Mouse (Mus musculus): ENCODE measurements around the gene Mpp1.

The Mpp1 gene

DNA sequence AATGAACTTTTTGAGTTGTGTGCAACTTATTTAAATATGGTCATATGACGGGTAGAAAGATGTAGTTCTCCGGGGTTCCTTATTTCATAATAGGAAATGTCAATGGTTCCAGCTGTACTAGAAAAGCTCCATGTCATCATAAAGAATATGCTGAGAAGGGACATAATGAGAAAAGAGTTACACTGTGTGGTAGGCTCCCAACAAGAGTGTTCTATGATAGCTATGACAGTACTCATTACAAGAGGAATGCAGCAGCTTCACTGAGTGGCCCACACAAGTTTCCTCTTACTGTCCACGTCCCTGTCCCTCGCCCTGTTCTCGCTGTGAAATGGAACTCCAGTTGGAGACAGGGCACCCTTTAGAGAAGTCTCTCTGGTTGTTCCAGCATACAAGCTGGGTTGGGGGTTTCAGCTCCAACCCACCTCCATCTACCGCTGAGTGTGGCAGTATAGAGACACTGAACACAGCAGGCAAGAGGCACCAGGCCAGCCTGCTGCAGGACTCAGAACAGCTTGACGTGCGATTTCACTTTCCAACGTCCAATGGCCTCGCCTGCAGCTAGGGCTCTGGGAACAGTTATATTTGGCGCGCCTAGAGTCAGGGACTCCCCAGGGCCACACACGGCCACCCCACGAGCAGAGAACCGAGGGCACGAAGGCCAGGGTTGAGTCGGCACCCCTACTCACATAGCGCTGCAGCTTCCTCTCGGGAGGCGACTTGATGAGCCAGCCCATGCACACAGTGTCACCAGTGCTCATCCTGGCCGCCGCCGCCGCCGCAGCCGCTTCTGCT, 46.6 kb downstream of the Mpp1 start:
- DNase-seq: no peak

DNA sequence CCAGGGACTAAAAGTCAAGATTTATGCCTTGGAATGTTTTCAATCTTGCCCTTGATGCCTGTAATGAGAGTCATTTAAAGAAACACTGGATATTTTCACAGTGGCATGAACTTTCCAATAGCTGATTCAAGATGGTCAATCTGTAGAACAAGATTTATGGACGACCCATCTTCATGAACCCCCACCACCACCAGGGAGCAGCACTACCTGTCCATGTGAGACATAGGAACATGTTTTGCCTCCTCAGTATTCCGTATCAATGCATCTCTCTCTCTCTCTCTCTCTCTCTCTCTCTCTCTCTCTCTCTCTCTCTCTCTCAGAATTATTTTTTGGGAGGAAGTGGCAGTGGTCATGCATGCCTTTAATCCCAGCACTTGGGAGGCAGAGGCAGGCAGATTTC, 48.5 kb downstream of the Mpp1 start:
- DNase-seq: no peak
